Mouse (Mus musculus): ENCODE measurements around the gene Lrrc4. TPM values are rescaled to one million over a fixed set of nuclear protein-coding genes. Genes with fewer than 3 reads are reported as not detected.

Gene Lrrc4
- polyA plus RNA-seq, 1 experiment from 2014 or later: 1.9 TPM

DNA sequence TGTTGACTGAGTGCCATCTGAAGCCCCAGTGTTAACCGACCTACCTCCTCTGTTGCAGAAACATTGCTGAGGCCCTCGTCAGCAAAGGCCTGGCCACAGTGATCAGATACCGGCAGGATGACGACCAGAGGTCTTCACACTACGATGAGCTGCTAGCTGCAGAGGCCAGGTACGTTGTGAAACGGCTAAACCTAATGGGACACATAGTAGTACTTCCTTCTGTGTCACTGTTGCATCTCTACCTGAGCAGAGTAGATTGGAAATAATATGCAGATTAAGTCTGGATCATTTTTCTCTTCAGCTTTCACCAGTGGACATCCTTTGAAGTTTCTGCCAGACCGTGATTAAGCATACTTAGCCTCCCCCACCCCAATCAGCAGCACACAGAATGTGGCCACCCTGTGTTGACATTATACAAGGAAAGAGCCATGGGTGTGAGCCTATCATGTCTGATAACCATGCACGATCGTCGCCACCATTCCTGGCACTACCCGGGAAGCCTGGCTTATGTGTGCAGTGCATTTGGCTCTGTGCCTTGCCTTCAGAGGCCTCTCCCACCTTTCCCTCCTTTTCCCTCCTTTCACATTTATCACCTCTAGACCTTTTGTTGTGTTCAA is 124.5 kb downstream of the Lrrc4 start:
- no peaks in the 10 kb centered on the region for H3K9me3 ChIP-seq (replicated peaks)
- no peak overlapping the region for H3K4me3 ChIP-seq (replicated peaks)
- no peaks in the 10 kb centered on the region for H3K27me3 ChIP-seq
- H3K4me2 ChIP-seq: no peak overlapping the region
- no peak for ATAC-seq (replicated peaks; ENCODE audit: low FRiP score)
- peaks cover 22% of the 10 kb centered on the region; the same call in 1 of the 2 replicates for H3K36me3 ChIP-seq
- H3K27ac ChIP-seq: peak overlapping the region; percentile 20; the same call in 1 of the 2 replicates
- no peak overlapping the region for H3K9ac ChIP-seq
- H3K4me1 ChIP-seq: peaks cover 20% of the 10 kb centered on the region
- WGBS: 61% methylated on average over 12 of the region's 12 CpGs

DNA sequence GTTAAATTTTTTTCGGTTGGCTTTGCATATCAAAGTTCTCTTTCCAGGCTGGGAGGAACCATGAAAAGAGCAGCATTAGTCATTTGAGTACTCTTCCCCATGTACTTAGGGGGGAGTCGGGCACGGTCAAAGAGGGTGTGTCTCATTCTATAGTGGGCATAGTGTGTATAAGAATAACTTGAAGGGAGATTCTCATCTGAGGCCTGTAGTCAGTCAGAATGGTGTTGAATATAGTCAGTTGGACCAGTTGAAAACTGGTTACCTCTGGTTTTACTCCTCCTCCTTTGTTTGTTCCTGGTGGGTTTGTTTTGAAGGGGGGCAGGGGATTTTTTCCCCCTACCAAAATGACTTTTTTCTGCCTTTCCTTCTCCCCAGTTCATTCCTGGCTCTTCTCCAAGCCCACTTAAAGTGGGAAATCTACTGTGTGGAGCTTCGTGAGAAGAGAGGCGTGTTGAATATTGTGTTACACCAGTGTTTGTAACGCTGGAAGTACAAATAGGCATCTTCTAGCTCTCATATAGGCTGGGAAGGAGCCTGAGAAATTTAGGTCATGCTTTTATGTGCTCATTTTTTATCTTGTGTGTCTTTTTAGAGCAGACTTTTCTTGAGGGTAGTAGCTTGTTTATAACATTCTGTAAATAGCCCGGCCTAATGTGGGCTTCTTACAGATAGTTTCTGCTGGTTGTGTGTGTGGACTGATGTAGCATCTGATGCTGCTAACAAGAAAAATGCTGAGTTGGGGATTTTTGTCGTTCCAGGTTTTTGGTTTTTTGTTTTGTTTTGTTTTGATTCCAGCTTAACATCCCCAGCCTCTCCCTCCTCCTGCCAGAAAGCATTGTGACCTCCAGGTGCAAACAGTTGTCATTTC is 125.2 kb downstream of the Lrrc4 start:
- 0 out of 2 replicates have a peak overlapping the region, but pooled peaks have one; percentile 20 for H3K27ac ChIP-seq
- no peak overlapping the region for H3K9ac ChIP-seq
- WGBS: 69% methylated on average over 8 of the region's 8 CpGs

DNA sequence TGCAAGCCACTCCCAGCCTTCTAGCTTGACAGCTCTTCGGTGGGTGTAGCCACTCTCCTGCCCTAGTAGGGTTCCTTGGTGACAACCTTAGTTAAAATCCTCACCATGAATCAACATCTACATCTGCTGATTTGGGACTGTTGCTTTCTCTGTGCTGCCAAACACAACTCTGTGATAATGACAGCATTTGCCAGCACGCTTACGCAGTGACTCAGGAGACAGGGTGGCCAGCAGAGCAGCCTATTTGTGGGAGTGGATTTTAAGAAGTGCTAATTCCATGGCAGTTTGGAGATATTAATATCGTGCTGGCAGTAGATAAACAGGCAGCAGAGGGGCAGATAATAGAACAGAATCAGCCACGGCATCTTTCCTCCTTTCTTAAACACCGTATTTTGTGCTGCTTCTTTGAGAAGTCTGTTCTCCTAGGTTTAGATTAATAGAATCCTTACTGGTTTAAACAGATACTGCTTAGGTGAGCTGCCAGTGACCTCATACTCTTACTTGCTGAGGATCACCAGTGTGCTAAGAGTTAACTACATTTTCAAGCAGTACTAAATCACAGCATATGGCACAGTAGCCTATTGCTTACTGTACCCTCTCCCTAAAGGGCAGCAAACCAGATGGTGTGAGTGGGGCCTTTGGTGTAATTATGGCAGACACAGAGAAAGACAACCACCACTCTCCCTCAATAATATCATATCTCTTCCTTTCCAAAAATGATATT is 126.0 kb downstream of the Lrrc4 start:
- Histone ChIP-seq H3K4me1 (peaks cover 20% of the 10 kb centered on the region), H3K27me3 (no peaks in the 10 kb centered on the region), H3K4me3 (replicated peaks) (no peak overlapping the region), H3K27ac (no peak overlapping the region), H3K9ac (no peak overlapping the region), H3K36me3 (peaks cover 27% of the 10 kb centered on the region; the same call in 1 of the 2 replicates), H3K4me2 (no peak overlapping the region), H3K9me3 (replicated peaks) (no peaks in the 10 kb centered on the region)
- whole genome bisulfite sequencing: 76% methylated on average over 6 of the region's 6 CpGs
- no peak for ATAC-seq (replicated peaks; ENCODE audit: low FRiP score)

More for the DNA sequence above, 125.2 kb downstream of the Lrrc4 start:
- no peaks in the 10 kb centered on the region for H3K9me3 ChIP-seq (replicated peaks)
- no peak overlapping the region for H3K4me2 ChIP-seq
- ATAC-seq (replicated peaks; ENCODE audit: low FRiP score): no peak
- H3K27me3 ChIP-seq: no peaks in the 10 kb centered on the region
- H3K4me1 ChIP-seq: peaks cover 20% of the 10 kb centered on the region
- H3K36me3 ChIP-seq: peaks cover 22% of the 10 kb centered on the region; the same call in 1 of the 2 replicates
- H3K4me3 ChIP-seq (replicated peaks): no peak overlapping the region

DNA sequence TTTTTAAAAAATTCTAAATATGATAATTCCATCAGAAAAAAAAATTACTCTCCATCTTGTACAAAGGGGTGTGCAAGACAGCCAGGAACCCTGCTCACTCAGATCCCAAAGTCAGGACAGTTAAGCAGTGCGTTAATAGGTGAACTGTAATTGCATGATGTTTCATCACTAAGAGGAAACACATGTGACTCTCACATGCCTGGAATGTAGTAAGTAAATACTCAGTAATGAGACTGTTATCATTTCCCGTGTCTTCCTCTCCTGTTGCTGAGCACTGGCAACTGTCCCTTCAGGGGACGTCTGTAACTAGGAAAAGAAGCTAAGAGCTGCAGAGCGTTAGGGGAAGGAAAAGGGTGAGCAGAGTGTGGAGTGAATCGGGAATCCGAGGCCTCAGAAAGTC is 126.9 kb downstream of the Lrrc4 start:
- 53% methylated on average over 6 of the region's 6 CpGs for WGBS
- no peaks in the 10 kb centered on the region for H3K27me3 ChIP-seq
- no peak overlapping the region for H3K27ac ChIP-seq
- H3K9me3 ChIP-seq (replicated peaks): no peaks in the 10 kb centered on the region
- peaks cover 30% of the 10 kb centered on the region; the same call in 1 of the 2 replicates for H3K36me3 ChIP-seq
- peaks cover 20% of the 10 kb centered on the region for H3K4me1 ChIP-seq
- H3K4me3 ChIP-seq (replicated peaks): no peak overlapping the region
- no peak overlapping the region for H3K9ac ChIP-seq
- no peak overlapping the region for H3K4me2 ChIP-seq
- ATAC-seq (replicated peaks; ENCODE audit: low FRiP score): no peak

DNA sequence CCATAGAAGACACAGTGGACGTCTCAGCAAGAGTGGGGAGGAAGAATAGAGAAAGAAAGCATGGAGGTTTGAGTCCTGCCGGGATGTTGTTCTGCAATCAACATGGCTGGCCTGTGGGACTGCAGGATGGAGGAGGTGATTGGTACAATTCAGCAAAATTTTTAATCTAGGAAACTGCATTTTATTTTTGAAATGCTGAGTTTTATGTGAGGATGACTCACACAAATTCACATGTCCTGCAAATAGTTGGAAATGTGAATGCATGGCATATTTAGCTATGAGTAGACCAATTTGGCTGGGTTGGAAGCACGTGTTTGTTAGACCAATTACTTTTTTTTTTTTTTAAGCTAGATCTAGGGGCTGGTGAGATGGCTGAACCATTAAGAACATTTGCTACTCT is 134.3 kb downstream of the Lrrc4 start:
- no peaks in the 10 kb centered on the region for H3K27me3 ChIP-seq
- H3K4me1 ChIP-seq: peaks cover 5% of the 10 kb centered on the region
- WGBS: 92% methylated on average over 3 of the region's 3 CpGs
- no peaks in the 10 kb centered on the region for H3K9me3 ChIP-seq (replicated peaks)
- no peak overlapping the region for H3K27ac ChIP-seq
- H3K4me2 ChIP-seq: no peak overlapping the region
- H3K4me3 ChIP-seq (replicated peaks): no peak overlapping the region
- no peak overlapping the region for H3K9ac ChIP-seq
- no peak for ATAC-seq (replicated peaks; ENCODE audit: low FRiP score)
- peaks cover 16% of the 10 kb centered on the region; the same call in 1 of the 2 replicates for H3K36me3 ChIP-seq

DNA sequence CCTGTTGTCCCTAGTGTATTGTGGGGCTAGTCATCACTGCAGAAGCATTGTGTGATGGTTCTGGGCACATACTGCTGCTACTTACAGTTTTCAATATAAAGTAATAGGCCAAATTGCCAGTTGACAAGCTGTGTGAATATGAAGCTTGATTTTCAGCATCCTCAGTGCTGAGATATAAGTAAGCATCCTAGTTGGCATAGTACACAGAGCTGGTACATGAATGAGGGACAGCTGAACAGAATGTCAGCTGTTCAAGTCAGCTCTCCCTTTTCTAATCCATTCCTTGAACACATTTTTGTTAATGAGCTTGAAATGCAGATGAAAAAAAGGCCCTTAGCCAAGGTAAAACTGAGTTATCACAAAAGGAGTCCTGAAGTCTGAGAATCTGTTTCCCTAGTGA is 138.9 kb downstream of the Lrrc4 start:
- Histone ChIP-seq H3K9ac (no peak overlapping the region), H3K9me3 (replicated peaks) (no peaks in the 10 kb centered on the region), H3K36me3 (peaks cover 8% of the 10 kb centered on the region; the same call in 1 of the 2 replicates), H3K27me3 (no peaks in the 10 kb centered on the region), H3K4me1 (no peaks in the 10 kb centered on the region), H3K4me2 (no peak overlapping the region), H3K4me3 (replicated peaks) (no peak overlapping the region), H3K27ac (no peak overlapping the region)
- no peak for ATAC-seq (replicated peaks; ENCODE audit: low FRiP score)

DNA sequence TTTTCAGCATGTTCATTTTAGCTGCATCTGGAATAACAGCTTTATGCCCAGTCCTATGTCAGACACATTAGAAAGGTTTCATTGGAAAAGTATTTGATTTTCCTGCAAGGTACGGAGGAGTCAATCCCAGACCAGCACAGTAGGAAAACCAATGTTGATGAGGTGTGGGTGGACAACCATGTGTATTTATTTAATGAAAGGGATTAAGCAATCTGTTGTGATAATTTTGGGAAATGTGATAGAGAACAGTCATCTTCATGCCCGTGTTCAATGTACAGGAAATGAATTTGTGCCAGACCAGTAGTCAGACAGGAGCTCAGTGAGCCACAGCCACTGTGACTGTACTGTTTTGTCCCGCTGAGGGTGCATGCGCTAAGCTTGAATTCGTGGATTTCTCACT is 143.8 kb downstream of the Lrrc4 start:
- WGBS: 73% methylated on average over 5 of the region's 5 CpGs

DNA sequence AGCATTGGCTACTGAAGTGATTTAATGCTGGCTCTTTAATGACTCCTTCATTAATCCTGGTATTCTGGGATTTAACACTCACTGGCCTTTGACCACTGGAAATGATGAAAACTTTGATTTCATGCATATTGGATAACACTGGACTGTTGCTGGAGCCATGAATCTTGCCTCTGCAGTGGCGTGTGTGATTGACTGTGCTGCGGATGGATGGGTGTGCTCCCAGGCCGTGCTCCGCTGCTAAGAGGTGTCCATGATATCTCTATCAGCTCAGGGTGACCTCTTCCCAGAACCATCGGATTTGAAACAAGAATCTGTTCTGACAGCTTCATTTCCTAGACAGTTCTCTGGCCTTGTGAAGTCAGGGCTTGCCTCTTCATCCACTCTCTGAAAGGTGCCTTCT is 145.8 kb downstream of the Lrrc4 start:
- peaks cover 12% of the 10 kb centered on the region for H3K4me1 ChIP-seq
- H3K4me2 ChIP-seq: no peak overlapping the region
- ATAC-seq (replicated peaks; ENCODE audit: low FRiP score): peak; percentile 69; the same call in 1 of the 2 replicates
- H3K27me3 ChIP-seq: no peaks in the 10 kb centered on the region
- H3K9ac ChIP-seq: no peak overlapping the region
- H3K36me3 ChIP-seq: no peaks in the 10 kb centered on the region
- H3K9me3 ChIP-seq (replicated peaks): no peaks in the 10 kb centered on the region
- H3K27ac ChIP-seq: no peak overlapping the region
- WGBS: 42% methylated on average over 5 of the region's 5 CpGs
- no peak overlapping the region for H3K4me3 ChIP-seq (replicated peaks)

More for the DNA sequence above, 143.8 kb downstream of the Lrrc4 start:
- ATAC-seq (replicated peaks; ENCODE audit: low FRiP score): no peak
- Histone ChIP-seq H3K27me3 (no peaks in the 10 kb centered on the region), H3K27ac (no peak overlapping the region), H3K4me3 (replicated peaks) (no peak overlapping the region), H3K36me3 (no peaks in the 10 kb centered on the region), H3K4me1 (no peaks in the 10 kb centered on the region; the same call in 1 of the 2 replicates), H3K4me2 (no peak overlapping the region), H3K9ac (no peak overlapping the region), H3K9me3 (replicated peaks) (no peaks in the 10 kb centered on the region)

DNA sequence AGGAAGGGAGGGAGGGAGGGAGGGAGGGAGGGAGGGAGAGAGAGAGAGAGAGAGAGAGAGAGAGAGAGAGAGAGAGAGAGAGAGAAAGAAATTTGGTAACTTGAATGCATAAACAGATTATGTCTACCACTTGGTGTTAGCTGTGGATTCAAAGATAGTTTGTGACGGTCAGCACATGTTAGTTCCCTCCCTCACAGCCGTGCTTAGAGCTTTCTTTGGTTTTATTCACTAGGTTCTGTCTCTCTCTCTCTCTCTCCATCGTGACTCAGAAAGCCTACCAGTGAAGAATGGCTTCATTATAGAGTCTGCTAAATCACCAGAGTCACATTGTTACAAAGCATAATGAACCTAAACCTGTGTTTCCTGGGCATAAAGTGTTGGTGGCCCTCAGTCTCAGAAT is 146.5 kb downstream of the Lrrc4 start:
- Histone ChIP-seq H3K27ac (no peak overlapping the region), H3K4me1 (peaks cover 15% of the 10 kb centered on the region), H3K4me2 (no peak overlapping the region), H3K4me3 (replicated peaks) (no peak overlapping the region), H3K9ac (no peak overlapping the region), H3K36me3 (no peaks in the 10 kb centered on the region), H3K27me3 (no peaks in the 10 kb centered on the region), H3K9me3 (replicated peaks) (no peaks in the 10 kb centered on the region)
- WGBS: 40% methylated on average over 3 of the region's 3 CpGs
- no peak for ATAC-seq (replicated peaks; ENCODE audit: low FRiP score)

DNA sequence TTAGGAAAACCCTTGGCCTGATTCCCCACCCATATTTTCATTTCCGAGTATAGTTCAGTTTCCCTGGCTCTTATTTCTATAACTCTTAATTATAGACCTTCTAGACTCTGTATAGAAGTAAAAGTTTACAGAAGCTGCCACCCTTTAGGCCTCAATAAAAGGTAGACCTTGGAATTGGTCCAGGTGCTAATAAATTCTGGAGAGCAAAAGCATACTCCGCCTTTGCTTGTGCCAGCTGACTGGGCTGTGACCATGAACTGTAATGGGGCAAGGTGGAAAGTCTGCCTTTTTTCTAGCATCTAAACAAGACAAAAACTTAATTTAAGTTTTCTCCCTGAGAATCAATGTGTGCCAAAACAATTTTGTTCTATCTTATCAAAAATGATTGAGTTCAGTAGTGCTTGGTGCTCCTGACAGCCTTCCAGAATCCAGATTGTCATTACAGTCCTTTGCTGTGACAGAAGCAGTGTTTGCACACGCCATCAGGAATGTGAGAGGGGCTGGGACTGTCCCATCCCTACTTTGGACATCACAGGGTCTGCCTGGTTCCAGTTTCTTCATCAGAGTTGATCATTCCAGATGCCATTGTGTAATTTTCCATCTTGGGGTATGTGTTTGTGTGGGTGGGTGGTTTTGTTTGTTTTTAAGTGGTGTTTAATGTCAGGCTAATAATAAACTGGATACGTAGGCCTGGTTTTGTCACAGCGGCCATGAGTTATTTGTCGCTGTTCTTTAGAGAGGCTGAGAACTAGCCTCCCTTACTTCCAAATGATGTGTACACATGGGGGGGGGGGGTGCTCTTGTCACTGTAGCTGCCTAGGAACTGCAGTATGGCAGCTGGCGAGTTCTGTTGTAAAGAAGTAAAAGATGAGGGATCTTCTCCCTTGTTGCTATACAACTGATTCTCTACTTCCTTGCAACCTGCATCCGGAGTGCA is 149.8 kb downstream of the Lrrc4 start:
- H3K9me3 ChIP-seq (replicated peaks): no peaks in the 10 kb centered on the region
- H3K4me1 ChIP-seq: peaks cover 15% of the 10 kb centered on the region
- no peak overlapping the region for H3K9ac ChIP-seq
- ATAC-seq (replicated peaks; ENCODE audit: low FRiP score): no peak
- WGBS: 69% methylated on average over 8 of the region's 8 CpGs
- no peaks in the 10 kb centered on the region for H3K36me3 ChIP-seq
- no peak overlapping the region for H3K27ac ChIP-seq
- H3K4me3 ChIP-seq (replicated peaks): no peak overlapping the region
- no peak overlapping the region for H3K4me2 ChIP-seq
- no peaks in the 10 kb centered on the region for H3K27me3 ChIP-seq

DNA sequence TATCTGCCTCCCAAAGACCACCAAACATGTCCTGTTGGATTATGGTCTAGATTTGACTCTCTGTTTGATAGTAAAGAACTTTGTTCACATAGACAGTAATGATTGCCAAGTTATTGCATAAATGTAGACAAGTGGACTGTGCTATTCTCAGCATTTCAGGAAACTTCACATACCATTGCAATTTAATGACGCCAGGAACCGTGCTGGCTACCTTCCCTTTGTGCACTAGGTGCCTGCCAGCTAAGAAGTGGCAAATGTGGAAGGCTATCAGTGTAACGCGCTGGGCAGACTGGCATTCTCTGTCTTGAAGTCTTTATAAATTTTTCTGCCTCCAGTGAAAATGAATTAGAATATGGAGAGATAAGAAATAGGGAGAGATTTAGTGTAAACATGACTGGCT is 151.0 kb downstream of the Lrrc4 start:
- H3K4me2 ChIP-seq: no peak overlapping the region
- H3K27ac ChIP-seq: no peak overlapping the region
- H3K9me3 ChIP-seq (replicated peaks): no peaks in the 10 kb centered on the region
- no peak for ATAC-seq (replicated peaks; ENCODE audit: low FRiP score)
- no peaks in the 10 kb centered on the region for H3K36me3 ChIP-seq
- WGBS: 74% methylated on average over 4 of the region's 4 CpGs
- H3K4me1 ChIP-seq: peaks cover 15% of the 10 kb centered on the region
- H3K9ac ChIP-seq: no peak overlapping the region
- H3K4me3 ChIP-seq (replicated peaks): no peak overlapping the region
- H3K27me3 ChIP-seq: no peaks in the 10 kb centered on the region

Data from kidney, embryonic 15.5 days (tissue).